Mouse (Mus musculus): ENCODE measurements around the gene Dcps.

- TF ChIP-seq POLR2A (IDR thresholded peaks at IDR 0.05; ENCODE audit: extremely low read depth, insufficient read depth, low read length) (peak; percentile 82), CTCF (IDR thresholded peaks at IDR 0.05; ENCODE audit: low read depth, low read length) (no peak)
These were observed 34.9 kb upstream of the Dcps start, which contains the start of gene Foxred1 for GRCm38 (mm10) chr9:35210542-35211474.

Measured in liver, adult 2 months (tissue).